Mouse (Mus musculus): ENCODE results near the gene Wfdc17. TPM values are rescaled to one million over a fixed set of nuclear protein-coding genes. Genes with fewer than 3 reads are reported as not detected.

Wfdc17 gene
- polyA plus RNA-seq, 1 experiment = 530 TPM

DNA sequence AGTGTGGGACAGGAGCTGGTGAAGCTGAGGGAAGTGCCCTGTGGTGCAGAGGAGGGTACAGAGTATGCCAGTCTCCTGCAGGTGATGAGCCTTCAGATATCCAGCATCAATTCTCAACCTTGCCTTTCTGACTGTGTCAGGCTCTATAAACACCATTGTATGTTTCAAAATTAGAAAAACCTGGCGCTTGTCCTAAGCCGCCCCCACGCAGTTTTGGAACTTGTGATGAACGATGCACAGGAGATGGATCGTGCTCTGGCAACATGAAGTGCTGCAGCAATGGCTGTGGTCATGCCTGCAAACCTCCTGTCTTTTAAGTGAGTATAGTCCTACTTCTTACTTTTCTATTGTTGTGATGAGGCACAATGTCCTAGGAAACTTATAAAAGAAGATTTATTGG lies 5.9 kb downstream of the Wfdc17 start:
- Histone ChIP-seq H3K27ac (ENCODE audit: insufficient read depth, low read depth, low read length) (no peak overlapping the region), H3K4me3 (ENCODE audit: insufficient read depth, low read length) (no peak overlapping the region), H3K4me1 (ENCODE audit: control insufficient read depth, insufficient read depth, low read length) (peaks cover 42% of the 10 kb centered on the region)
- no peak for TF ChIP-seq CTCF (IDR thresholded peaks at IDR 0.05; ENCODE audit: low read depth, low read length)

DNA sequence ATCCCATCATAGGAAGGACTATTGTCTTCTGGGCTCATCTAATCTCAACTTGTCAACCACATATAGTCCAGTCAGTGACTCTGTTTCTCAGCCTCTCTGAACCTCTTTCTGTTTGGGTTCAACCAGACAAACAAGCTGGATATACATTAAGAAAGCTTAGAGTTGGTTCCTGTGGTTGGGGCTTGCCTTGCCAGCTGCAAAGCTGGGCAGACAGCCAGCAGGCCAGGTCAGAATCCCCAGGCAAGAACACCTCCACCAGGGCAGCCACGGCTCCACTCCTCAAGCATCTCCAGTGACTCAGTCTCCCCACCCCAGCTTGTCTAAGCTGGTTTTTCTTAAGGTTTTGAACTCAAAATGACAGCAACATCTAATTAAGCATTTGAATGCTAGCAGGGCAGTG lies 8.9 kb downstream of the Wfdc17 start:
- no peak overlapping the region for H3K27ac ChIP-seq (ENCODE audit: insufficient read depth, low read depth, low read length)
- H3K4me1 ChIP-seq (ENCODE audit: control insufficient read depth, insufficient read depth, low read length) = peaks cover 43% of the 10 kb centered on the region
- no peak for TF ChIP-seq POLR2A (IDR thresholded peaks at IDR 0.05; ENCODE audit: borderline replicate concordance, low read depth, low read length)
- TF ChIP-seq CTCF (IDR thresholded peaks at IDR 0.05; ENCODE audit: low read depth, low read length) = no peak
- H3K4me3 ChIP-seq (ENCODE audit: insufficient read depth, low read length) = no peak overlapping the region

DNA sequence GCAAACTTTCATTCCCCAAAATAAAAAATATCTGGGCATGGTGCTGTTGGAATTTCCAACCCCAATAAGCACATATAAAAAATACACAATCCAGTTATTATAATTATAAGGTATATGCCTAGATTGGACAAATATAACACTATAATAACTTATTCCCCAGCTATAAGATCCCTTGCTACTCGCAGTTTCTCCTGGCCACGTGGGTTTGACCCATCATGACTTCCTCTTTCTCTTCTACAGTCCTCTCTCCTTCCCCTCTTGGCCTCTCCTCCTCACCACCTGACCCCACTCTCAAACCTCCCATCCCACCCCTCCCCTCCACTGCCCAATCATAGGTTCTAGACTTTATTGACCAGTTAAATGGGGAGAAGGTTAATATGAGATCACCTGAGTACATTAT lies 10.1 kb downstream of the Wfdc17 start:
- Histone ChIP-seq H3K4me3 (ENCODE audit: insufficient read depth, low read length) (no peak overlapping the region), H3K4me1 (ENCODE audit: control insufficient read depth, insufficient read depth, low read length) (peaks cover 36% of the 10 kb centered on the region), H3K27ac (ENCODE audit: insufficient read depth, low read depth, low read length) (peak overlapping the region; percentile 39)
- TF ChIP-seq POLR2A (IDR thresholded peaks at IDR 0.05; ENCODE audit: borderline replicate concordance, low read depth, low read length) = no peak
- no peak for TF ChIP-seq CTCF (IDR thresholded peaks at IDR 0.05; ENCODE audit: low read depth, low read length)

DNA sequence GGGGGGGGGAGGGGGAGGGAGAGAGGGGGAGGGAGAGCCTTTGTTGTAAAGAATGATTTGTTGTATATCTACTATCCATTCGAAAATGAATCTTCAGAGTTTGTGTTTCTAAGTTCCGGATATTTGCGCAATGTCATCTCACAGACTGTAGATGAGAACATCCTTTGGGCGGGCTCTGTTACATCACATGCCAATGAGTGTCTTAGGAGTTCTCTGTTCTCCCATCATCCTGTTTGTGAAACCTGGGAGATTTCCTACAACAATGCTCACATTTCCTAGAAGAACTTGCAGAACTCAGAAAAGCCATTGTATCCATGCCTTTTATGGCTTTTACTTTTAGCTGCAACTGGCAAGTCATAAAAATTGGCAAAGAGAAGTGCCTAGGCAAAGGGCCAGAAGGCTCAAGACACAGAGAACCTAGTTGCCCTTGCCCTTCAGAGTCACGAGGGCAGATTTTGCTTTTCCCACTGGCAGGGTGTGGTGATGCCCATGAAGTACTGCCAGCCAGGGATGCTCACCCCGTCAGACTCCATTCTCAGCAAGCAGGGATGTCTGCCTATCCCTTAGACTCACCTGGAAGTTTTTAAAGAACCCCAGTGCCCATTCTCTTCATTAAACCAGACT lies 13.4 kb downstream of the Wfdc17 start:
- peak overlapping the region; percentile 71 for H3K27ac ChIP-seq (ENCODE audit: insufficient read depth, low read depth, low read length)
- no peak overlapping the region for H3K4me3 ChIP-seq (ENCODE audit: insufficient read depth, low read length)
- peaks cover 33% of the 10 kb centered on the region for H3K4me1 ChIP-seq (ENCODE audit: control insufficient read depth, insufficient read depth, low read length)
- TF ChIP-seq CTCF (IDR thresholded peaks at IDR 0.05; ENCODE audit: low read depth, low read length) (no peak), POLR2A (IDR thresholded peaks at IDR 0.05; ENCODE audit: borderline replicate concordance, low read depth, low read length) (no peak)

DNA sequence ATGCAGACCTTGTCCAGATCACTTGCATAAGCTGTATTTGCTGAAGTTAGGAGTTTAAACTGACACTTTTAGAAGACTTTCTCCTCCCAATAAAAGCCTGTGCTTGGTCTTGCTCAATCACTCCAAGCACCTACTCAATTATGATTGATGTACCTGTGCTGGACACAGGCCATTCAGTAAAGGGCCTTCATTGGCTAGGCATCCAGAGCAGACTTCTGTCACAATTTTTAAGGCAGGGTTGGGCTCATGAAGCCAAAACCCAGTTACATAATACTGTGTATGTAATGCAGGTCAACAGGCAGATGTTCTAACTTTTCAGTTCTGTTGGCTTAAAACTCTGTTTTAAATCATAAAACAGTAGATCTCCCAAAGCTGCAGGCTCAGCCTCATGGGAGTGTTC lies 17.0 kb downstream of the Wfdc17 start:
- H3K27ac ChIP-seq (ENCODE audit: insufficient read depth, low read depth, low read length) = no peak overlapping the region
- H3K4me1 ChIP-seq (ENCODE audit: control insufficient read depth, insufficient read depth, low read length) = peaks cover 13% of the 10 kb centered on the region
- no peak overlapping the region for H3K4me3 ChIP-seq (ENCODE audit: insufficient read depth, low read length)
- TF ChIP-seq CTCF (IDR thresholded peaks at IDR 0.05; ENCODE audit: low read depth, low read length) (no peak), POLR2A (IDR thresholded peaks at IDR 0.05; ENCODE audit: borderline replicate concordance, low read depth, low read length) (no peak)

DNA sequence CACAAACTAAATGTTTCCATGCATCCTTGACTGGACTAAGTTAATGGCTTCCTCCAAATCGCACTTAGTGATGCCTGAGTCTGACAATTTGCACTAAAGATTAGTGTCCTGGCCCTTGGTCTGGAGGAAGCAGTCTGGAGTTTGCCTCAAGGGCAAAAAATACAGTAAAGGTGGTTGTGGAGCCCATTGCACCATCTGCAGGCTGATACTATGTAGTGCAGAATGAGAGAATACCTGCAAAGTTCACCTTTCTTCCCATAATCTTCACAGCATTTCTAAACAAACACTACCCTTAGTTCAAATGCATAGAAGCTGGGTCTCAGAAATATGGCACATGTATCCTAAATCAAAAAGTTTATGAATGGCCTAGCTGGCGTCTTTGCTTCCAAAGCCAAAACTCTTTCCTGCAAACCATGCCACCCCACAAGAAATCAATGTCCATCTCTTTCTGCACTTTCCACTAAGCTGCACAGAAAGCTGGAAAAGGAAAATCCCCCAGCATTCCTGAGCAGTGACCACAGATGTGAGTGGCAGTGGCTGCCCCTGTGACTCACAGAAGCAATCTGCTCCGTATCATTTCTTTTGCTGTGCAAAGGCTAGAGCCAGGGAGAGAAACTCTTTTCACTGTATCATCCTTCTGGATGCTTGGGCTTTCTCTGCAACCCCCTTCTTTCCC lies 25.1 kb downstream of the Wfdc17 start:
- H3K27ac ChIP-seq (ENCODE audit: insufficient read depth, low read depth, low read length) = no peak overlapping the region
- TF ChIP-seq CTCF (IDR thresholded peaks at IDR 0.05; ENCODE audit: low read depth, low read length) (no peak), POLR2A (IDR thresholded peaks at IDR 0.05; ENCODE audit: borderline replicate concordance, low read depth, low read length) (no peak)
- H3K4me3 ChIP-seq (ENCODE audit: insufficient read depth, low read length) = no peak overlapping the region
- H3K4me1 ChIP-seq (ENCODE audit: control insufficient read depth, insufficient read depth, low read length) = peaks cover 10% of the 10 kb centered on the region; the same call in 1 of the 2 replicates

DNA sequence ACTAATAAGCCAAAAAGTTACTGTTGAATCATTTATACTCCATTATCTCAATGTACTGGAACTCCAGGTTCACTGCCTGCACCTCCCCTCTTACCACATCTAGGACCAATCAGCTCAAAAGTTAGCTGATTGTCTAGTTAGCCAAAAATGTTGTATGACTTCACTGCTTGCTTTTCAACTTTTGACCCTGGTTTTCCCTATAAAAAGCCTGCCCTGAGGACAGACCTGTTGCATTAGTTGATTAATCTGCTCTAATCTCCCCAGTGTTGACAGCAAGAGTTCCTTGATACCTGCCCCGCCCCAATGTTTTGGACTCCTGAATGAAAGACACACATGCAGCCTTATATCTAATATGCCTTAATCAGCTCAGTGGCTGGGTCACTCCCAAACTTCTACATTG lies 27.3 kb downstream of the Wfdc17 start:
- TF ChIP-seq CTCF (IDR thresholded peaks at IDR 0.05; ENCODE audit: low read depth, low read length) (no peak), POLR2A (IDR thresholded peaks at IDR 0.05; ENCODE audit: borderline replicate concordance, low read depth, low read length) (no peak)
- H3K4me3 ChIP-seq (ENCODE audit: insufficient read depth, low read length) = no peak overlapping the region
- H3K4me1 ChIP-seq (ENCODE audit: control insufficient read depth, insufficient read depth, low read length) = peaks cover 25% of the 10 kb centered on the region
- no peak overlapping the region for H3K27ac ChIP-seq (ENCODE audit: insufficient read depth, low read depth, low read length)

DNA sequence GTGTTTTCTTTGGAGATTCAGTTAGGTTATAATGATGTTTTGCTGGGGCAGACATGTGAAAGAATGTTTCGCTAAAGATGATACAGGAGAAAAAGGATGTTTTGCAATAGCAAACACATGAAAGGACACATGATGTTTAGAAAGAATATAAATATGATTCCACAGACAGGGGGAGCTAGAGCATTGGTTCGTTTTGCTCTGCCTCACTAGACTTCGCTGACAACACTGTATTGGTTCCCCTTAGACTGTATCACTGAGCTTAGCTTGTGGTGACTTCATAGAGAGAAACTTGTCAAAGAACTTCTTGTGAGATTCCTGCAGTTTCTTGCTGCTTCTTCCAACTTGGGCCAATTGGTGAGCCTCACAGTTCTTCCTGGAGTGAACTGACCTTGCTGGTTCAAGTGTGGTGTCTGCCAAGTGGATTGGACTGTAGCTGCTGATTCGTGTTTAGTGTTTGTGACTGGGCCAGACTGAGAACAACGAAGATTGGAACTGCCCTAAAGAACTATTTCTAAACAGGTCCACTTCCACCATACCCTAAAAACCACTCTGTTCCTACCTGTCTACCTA lies 29.4 kb downstream of the Wfdc17 start:
- no peak overlapping the region for H3K4me3 ChIP-seq (ENCODE audit: insufficient read depth, low read length)
- peaks cover 40% of the 10 kb centered on the region for H3K4me1 ChIP-seq (ENCODE audit: control insufficient read depth, insufficient read depth, low read length)
- TF ChIP-seq CTCF (IDR thresholded peaks at IDR 0.05; ENCODE audit: low read depth, low read length) (no peak), POLR2A (IDR thresholded peaks at IDR 0.05; ENCODE audit: borderline replicate concordance, low read depth, low read length) (no peak)
- peak overlapping the region; percentile 42 for H3K27ac ChIP-seq (ENCODE audit: insufficient read depth, low read depth, low read length)

DNA sequence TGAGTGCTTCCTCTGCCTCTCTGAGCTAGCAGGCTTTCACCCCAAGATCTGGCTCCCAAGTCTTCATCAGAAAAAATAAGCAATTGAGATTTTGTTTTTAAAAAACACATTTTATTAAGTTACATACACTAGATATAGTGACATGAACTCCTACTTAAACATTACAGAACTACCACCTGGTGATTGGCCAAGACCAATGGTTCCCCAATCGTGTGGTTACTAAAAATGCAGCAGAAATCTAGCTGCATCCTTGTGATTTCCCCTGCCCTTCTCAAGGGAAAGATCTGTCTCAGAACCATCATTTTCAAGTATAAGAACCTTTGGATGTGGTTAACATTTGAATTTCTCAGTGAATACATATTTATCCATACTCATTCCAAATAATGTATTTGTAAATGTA lies 30.4 kb downstream of the Wfdc17 start:
- H3K4me3 ChIP-seq (ENCODE audit: insufficient read depth, low read length) = no peak overlapping the region
- TF ChIP-seq CTCF (IDR thresholded peaks at IDR 0.05; ENCODE audit: low read depth, low read length) (no peak), POLR2A (IDR thresholded peaks at IDR 0.05; ENCODE audit: borderline replicate concordance, low read depth, low read length) (no peak)
- peaks cover 38% of the 10 kb centered on the region for H3K4me1 ChIP-seq (ENCODE audit: control insufficient read depth, insufficient read depth, low read length)
- peak overlapping the region; percentile 12; the same call in 1 of the 2 replicates for H3K27ac ChIP-seq (ENCODE audit: insufficient read depth, low read depth, low read length)

DNA sequence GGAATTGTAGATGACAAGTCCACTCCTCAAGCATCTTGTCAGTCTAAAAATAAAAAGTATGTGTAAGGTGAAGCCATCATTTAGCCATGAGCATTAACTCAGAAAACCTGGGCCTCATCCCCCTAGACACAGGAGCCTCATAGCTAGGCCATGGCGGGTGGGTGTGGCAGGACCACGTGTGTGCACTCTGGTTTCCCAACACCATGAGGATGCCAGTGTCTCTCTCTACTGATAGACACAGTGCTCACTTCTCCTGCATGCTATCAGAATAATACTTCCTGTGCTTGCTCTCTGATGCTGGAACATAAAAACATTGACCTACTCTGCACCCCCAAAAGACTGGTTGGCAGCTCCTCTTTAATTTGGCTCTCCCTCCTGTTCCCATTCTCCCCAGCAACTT lies 32.1 kb downstream of the Wfdc17 start:
- Histone ChIP-seq H3K27ac (ENCODE audit: insufficient read depth, low read depth, low read length) (no peak overlapping the region), H3K4me3 (ENCODE audit: insufficient read depth, low read length) (no peak overlapping the region)
- no peak for TF ChIP-seq CTCF (IDR thresholded peaks at IDR 0.05; ENCODE audit: low read depth, low read length)
- no peak for TF ChIP-seq POLR2A (IDR thresholded peaks at IDR 0.05; ENCODE audit: borderline replicate concordance, low read depth, low read length)

More for the DNA sequence above, 32.1 kb downstream of the Wfdc17 start:
- H3K4me1 ChIP-seq (ENCODE audit: control insufficient read depth, insufficient read depth, low read length) = peaks cover 38% of the 10 kb centered on the region
